Mouse (Mus musculus) G1E (cell line): ENCODE measurements around the gene Wwc1.

Experiments used
- CTCF ChIP-seq: IDR thresholded peaks from 2 replicates; pipeline ENCODE4 v1.5.1; 2012; ENCODE audit warnings: low read depth, low read length, inconsistent platforms, mixed read lengths
- GATA1 ChIP-seq: IDR thresholded peaks from 2 replicates; pipeline ENCODE4 v1.6.1; 2012; ENCODE audit warnings: borderline replicate concordance, low read length, inconsistent platforms, mixed read lengths
- POLR2AphosphoS5 ChIP-seq: IDR thresholded peaks from 2 replicates; pipeline ENCODE4 v1.6.1; 2012; ENCODE audit warnings: low read depth, low read length, inconsistent platforms; ENCODE audit not compliant: insufficient replicate concordance
- TAL1 ChIP-seq: conservative IDR thresholded peaks from 2 replicates; pipeline ENCODE4 v1.6.1; 2012; ENCODE audit warnings: low read depth, low read length, inconsistent platforms, mixed read lengths

DNA sequence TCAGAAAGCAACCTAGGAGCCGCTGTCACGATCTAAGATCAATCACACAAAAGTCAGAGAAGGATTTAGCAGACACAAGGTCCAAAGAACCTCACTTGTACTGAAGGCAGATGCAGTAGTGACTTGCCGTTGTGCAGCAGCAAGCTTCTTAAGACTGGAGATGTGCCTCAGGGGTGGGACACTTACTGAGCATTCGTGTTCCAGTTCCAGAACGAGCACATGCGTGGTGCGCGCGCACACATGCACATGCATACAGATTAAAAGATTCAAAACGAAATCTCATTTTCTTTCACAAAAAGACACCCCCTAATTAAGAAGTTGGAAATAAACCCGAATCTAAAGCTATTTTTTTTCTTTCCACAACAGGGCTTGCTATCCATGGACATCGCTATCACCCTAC is 51.9 kb downstream of the Wwc1 start:
- TF ChIP-seq CTCF (no peak), GATA1 (no peak), TAL1 (no peak), POLR2AphosphoS5 (no peak)
